Mouse (Mus musculus): ENCODE results near the gene Ccs. TPM values are rescaled to one million over a fixed set of nuclear protein-coding genes. Genes with fewer than 3 reads are reported as not detected.
"Not testable (repeated sequence)": the region's sequence is repeated elsewhere in the genome, so short reads cannot be mapped to it uniquely, and the experiment has no call there.

The Ccs gene
- total RNA-seq (2021) (100 to 1,000 TPM in 1 of 2 experiments, 10 to 100 TPM in 1; 63.8 to 107 TPM), polyA plus RNA-seq (2012; rRNA removed) (79.1 and 102 TPM in 2 replicates)
- long read RNA-seq, transcript Ccs-201 (8 exons, 1,067 nt) = major isoform, 64 of 73 reads
- long read RNA-seq, partial matches to known transcripts = 6 of 73 reads
- long read RNA-seq, other reads (novel, unspliced or antisense) = 1 of 73 reads

GRCm38 (mm10) chr19:4839149-4839548, at the start of gene Ccs, which contains the start of gene Ccdc87:
Gene Ccs (minus strand): TSS chr19:4839332.
Gene Ccdc87 (plus strand): TSS chr19:4839366.
- peak; percentile 98 for DNase-seq

- DNase-seq = no peak
These were observed 44.8 kb upstream of the Ccs start for GRCm38 (mm10) chr19:4883961-4884360.

- no peak for DNase-seq
These were observed 40.2 kb upstream of the Ccs start for GRCm38 (mm10) chr19:4879324-4879703.

- peak; percentile 98 for DNase-seq
These were observed 39.5 kb upstream of the Ccs start, which contains the start of gene Zdhhc24 for GRCm38 (mm10) chr19:4878405-4879323. Gene Zdhhc24 (plus strand): TSS chr19:4878668.

- no peak for DNase-seq
These were observed 38.7 kb upstream of the Ccs start, which contains the start of gene Actn3 for GRCm38 (mm10) chr19:4877785-4878184. Gene Actn3 (minus strand): TSS chr19:4877909.

- DNase-seq = no peak
These were observed 37.6 kb upstream of the Ccs start for GRCm38 (mm10) chr19:4876755-4877154.

GRCm38 (mm10) chr19:4876241-4876640, 37.1 kb upstream of the Ccs start:
- no peak for DNase-seq

GRCm38 (mm10) chr19:4874613-4875012, 35.5 kb upstream of the Ccs start:
- not testable (repeated sequence) for DNase-seq

GRCm38 (mm10) chr19:4865147-4865546, 26.0 kb upstream of the Ccs start:
- peak; percentile 39 for DNase-seq

- no peak for DNase-seq
These were observed 23.9 kb upstream of the Ccs start for GRCm38 (mm10) chr19:4863048-4863447.

- DNase-seq = no peak
These were observed 19.9 kb upstream of the Ccs start for GRCm38 (mm10) chr19:4859081-4859480.

GRCm38 (mm10) chr19:4855951-4856350, 16.8 kb upstream of the Ccs start:
- peak; percentile 76 for DNase-seq

GRCm38 (mm10) chr19:4855470-4855820, 16.3 kb upstream of the Ccs start:
- no peak for DNase-seq

- peak; percentile 97 for DNase-seq
These were observed 15.7 kb upstream of the Ccs start, which contains the start of gene Ctsf for GRCm38 (mm10) chr19:4854552-4855469. Gene Ctsf (plus strand): TSS chr19:4855130.

- no peak for DNase-seq
These were observed 11.1 kb upstream of the Ccs start for GRCm38 (mm10) chr19:4850281-4850680.

- no peak for DNase-seq
These were observed 10.7 kb upstream of the Ccs start for GRCm38 (mm10) chr19:4849800-4850199.

- peak; percentile 42 for DNase-seq
These were observed 8.4 kb upstream of the Ccs start for GRCm38 (mm10) chr19:4847490-4847889.

- no peak for DNase-seq
These were observed 6.7 kb upstream of the Ccs start for GRCm38 (mm10) chr19:4845846-4846245.

- DNase-seq = no peak
These were observed 3.5 kb upstream of the Ccs start for GRCm38 (mm10) chr19:4842611-4843010.

GRCm38 (mm10) chr19:4840848-4841247, 1.7 kb upstream of the Ccs start:
- DNase-seq = no peak

GRCm38 (mm10) chr19:4838526-4839140, 499 bp downstream of the Ccs start:
- DNase-seq = peak; percentile 39

- DNase-seq = no peak
These were observed 2.1 kb downstream of the Ccs start for GRCm38 (mm10) chr19:4837049-4837448.
